8 mouse cellular contexts compared by ENCODE assay signal in the genomic region with DNA sequence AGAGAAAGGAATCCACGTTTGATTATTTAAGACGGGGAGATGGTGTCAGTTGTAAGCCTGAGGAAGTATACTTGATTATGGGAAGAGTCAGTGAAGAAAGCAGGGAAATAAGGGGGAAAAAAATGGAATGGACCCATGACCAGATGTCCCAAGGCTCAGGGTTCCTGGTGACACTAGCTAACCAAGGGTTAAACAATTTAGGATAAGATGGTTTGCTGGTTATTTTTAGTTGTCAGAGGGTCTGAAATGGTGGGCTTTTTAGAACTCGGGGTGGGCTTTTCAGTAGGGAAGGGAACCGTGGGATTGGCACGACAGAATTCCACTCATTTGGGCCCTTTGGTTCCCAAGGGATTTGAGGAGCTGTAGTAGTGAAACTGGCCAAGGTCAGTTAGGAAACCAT. TPM values are rescaled to one million over a fixed set of nuclear protein-coding genes. Genes with fewer than 3 reads are reported as not detected.
DNase-seq lines count a peak whose midpoint lies in the region; ATAC-seq and TF ChIP-seq lines count a peak whose summit lies in the region.

No protein-coding gene starts in this region.

- WGBS in forebrain, embryonic 16.5 days: 1% methylated on average over 5 of the region's 5 CpGs
- WGBS in liver, embryonic 15.5 days (ENCODE audit: insufficient replicate concordance): 4% methylated on average over 5 of the region's 5 CpGs

- peak overlapping the region; percentile 54 for H3K4me2 ChIP-seq in forebrain, embryonic 16.5 days (ENCODE audit: low read length)
- peak overlapping the region; percentile 97 for H3K4me2 ChIP-seq in liver, embryonic 15.5 days

- no peak for TF ChIP-seq POLR2A in ES-Bruce4 (IDR thresholded peaks at IDR 0.05; ENCODE audit: insufficient read depth, low read length)

- H3K4me3 ChIP-seq in ES-Bruce4 (ENCODE audit: low read depth, low read length): peak overlapping the region; percentile 97
- peak overlapping the region; percentile 100 for H3K4me3 ChIP-seq in forebrain, embryonic 16.5 days (replicated peaks; ENCODE audit: low read length)
- peak overlapping the region; percentile 90 for H3K4me3 ChIP-seq in liver, embryonic 15.5 days (replicated peaks)

- no peak overlapping the region for H3K27ac ChIP-seq in ES-Bruce4 (ENCODE audit: insufficient read depth, low read length)
- no peak overlapping the region for H3K27ac ChIP-seq in forebrain, embryonic 16.5 days (ENCODE audit: low read length)
- H3K27ac ChIP-seq in liver, embryonic 15.5 days (replicated peaks): peak overlapping the region; percentile 83

- peaks cover 4% of the 10 kb centered on the region for H3K4me1 ChIP-seq in ES-Bruce4 (ENCODE audit: control insufficient read depth, insufficient read depth, low read length)
- H3K4me1 ChIP-seq in forebrain, embryonic 16.5 days (replicated peaks; ENCODE audit: control insufficient read depth, insufficient read depth, low read length): peaks cover 40% of the 10 kb centered on the region
- peaks cover 84% of the 10 kb centered on the region for H3K4me1 ChIP-seq in liver, embryonic 15.5 days (replicated peaks)

- no peaks in the 10 kb centered on the region for H3K27me3 ChIP-seq in ES-Bruce4 (ENCODE audit: control insufficient read depth, insufficient read depth, low read length, poor library complexity, severe bottlenecking)
- H3K27me3 ChIP-seq in forebrain, embryonic 16.5 days (replicated peaks; ENCODE audit: control insufficient read depth, insufficient read depth, low read length): no peaks in the 10 kb centered on the region
- H3K27me3 ChIP-seq in liver, embryonic 15.5 days: no peaks in the 10 kb centered on the region

- no peak for TF ChIP-seq CTCF in ES-Bruce4 (IDR thresholded peaks at IDR 0.05; ENCODE audit: low read depth, low read length)

- intact Hi-C loops in heart, postnatal 14 days (cut with DNase I): loop anchor here (2.0 kb wide), 1 partner anchor 177 kb away; no protein-coding TSS in a partner anchor

- ATAC-seq in forebrain, embryonic 16.5 days: no peak
- no peak for ATAC-seq in liver, embryonic 15.5 days (ENCODE audit: insufficient read depth)
- no peak for ATAC-seq in inflammation-experienced regulatory T-cells, adult 6 months

- TF ChIP-seq EP300 in ES-Bruce4 (IDR thresholded peaks at IDR 0.05; ENCODE audit: insufficient read depth, low read depth, low read length): no peak

- peak overlapping the region; percentile 97 for H3K9ac ChIP-seq in ES-Bruce4 (ENCODE audit: low read depth, poor library complexity, severe bottlenecking)
- peak overlapping the region; percentile 97 for H3K9ac ChIP-seq in forebrain, embryonic 16.5 days (replicated peaks; ENCODE audit: low read depth, low read length)
- peak overlapping the region; percentile 85 for H3K9ac ChIP-seq in liver, embryonic 15.5 days

- H3K36me3 ChIP-seq in ES-Bruce4 (ENCODE audit: control insufficient read depth, insufficient read depth, low read length, poor library complexity, severe bottlenecking): no peaks in the 10 kb centered on the region
- no peaks in the 10 kb centered on the region for H3K36me3 ChIP-seq in forebrain, embryonic 16.5 days (ENCODE audit: control insufficient read depth, insufficient read depth)
- 0 out of 2 replicates have a peak, but pooled peaks cover 2% of the 10 kb centered on the region for H3K36me3 ChIP-seq in liver, embryonic 15.5 days (replicated peaks)

- no peaks in the 10 kb centered on the region for H3K9me3 ChIP-seq in ES-Bruce4 (replicated peaks; ENCODE audit: control insufficient read depth, insufficient read depth, low read length, poor library complexity, severe bottlenecking)
- H3K9me3 ChIP-seq in forebrain, embryonic 16.5 days (ENCODE audit: control insufficient read depth, low read length): no peaks in the 10 kb centered on the region
- no peaks in the 10 kb centered on the region for H3K9me3 ChIP-seq in liver, embryonic 15.5 days (replicated peaks)

- DNase-seq in heart, adult 11 months: peak; percentile 91
- DNase-seq in heart, postnatal 14 days: no peak
- no peak for DNase-seq in thymus, postnatal 0 days (ENCODE audit: low spot score)
- no peak for DNase-seq in gastrocnemius, adult 8-10 months (ENCODE audit: low spot score in 2 of 2)

RNA-seq across cellular contexts. Expression of gene Sik3, which starts 1.0 kb away (rescaled TPM):
- 10 to 100 TPM; 56.3 to 63.1 TPM for total RNA-seq in heart, postnatal 14 days (2021)
- 23.2 and 28.1 TPM in 2 replicates for polyA plus RNA-seq in ES-Bruce4 (2011; ENCODE audit: insufficient read depth, insufficient read length, low read depth, missing spikeins)
- 4.9 and 5.3 TPM in 2 replicates for polyA plus RNA-seq in forebrain, embryonic 16.5 days (2015; fragmentation: Nextera tagmentation; extraction: Ambion mirVana)
- polyA plus RNA-seq in liver, embryonic 15.5 days (2015; fragmentation: Nextera tagmentation; extraction: Ambion mirVana): 3.2 and 3.4 TPM in 2 replicates
- 10 to 100 TPM; 11.0 to 13.9 (median 11.5) TPM for polyA plus RNA-seq in inflammation-experienced regulatory T-cells, adult 6 months (2017; shearing (Covaris generic))
- 6.3 and 9.4 TPM in 2 replicates for polyA plus RNA-seq in thymus, postnatal 0 days (2015; fragmentation: Nextera tagmentation; extraction: Ambion mirVana)
- 10 to 100 TPM; 36.6 to 42.4 (median 39.7) TPM for total RNA-seq in gastrocnemius, adult 8-10 months (2022)

RNA-seq across cellular contexts. Expression of gene Pafah1b2, which starts 1.1 kb away (rescaled TPM):
- total RNA-seq in heart, postnatal 14 days (2021): 10 to 100 TPM; 67.7 to 67.8 TPM
- polyA plus RNA-seq in ES-Bruce4 (2011; ENCODE audit: insufficient read depth, insufficient read length, low read depth, missing spikeins): 76.6 and 77.0 TPM in 2 replicates
- polyA plus RNA-seq in forebrain, embryonic 16.5 days (2015; fragmentation: Nextera tagmentation; extraction: Ambion mirVana): 291 and 321 TPM in 2 replicates
- 61.2 and 65.7 TPM in 2 replicates for polyA plus RNA-seq in liver, embryonic 15.5 days (2015; fragmentation: Nextera tagmentation; extraction: Ambion mirVana)
- 10 to 100 TPM; 58.6 to 75.2 (median 67.0) TPM for polyA plus RNA-seq in inflammation-experienced regulatory T-cells, adult 6 months (2017; shearing (Covaris generic))
- 110 TPM in 2 replicates for polyA plus RNA-seq in thymus, postnatal 0 days (2015; fragmentation: Nextera tagmentation; extraction: Ambion mirVana)
- total RNA-seq in gastrocnemius, adult 8-10 months (2022): 10 to 100 TPM; 19.1 to 25.8 (median 23.2) TPM

RNA-seq across cellular contexts. Expression of gene Sidt2, which starts 58.6 kb away (rescaled TPM):
- 10 to 100 TPM; 71.9 to 80.7 TPM for total RNA-seq in heart, postnatal 14 days (2021)
- polyA plus RNA-seq in ES-Bruce4 (2011; ENCODE audit: insufficient read depth, insufficient read length, low read depth, missing spikeins): 89.9 and 93.6 TPM in 2 replicates
- polyA plus RNA-seq in forebrain, embryonic 16.5 days (2015; fragmentation: Nextera tagmentation; extraction: Ambion mirVana): 39.6 and 42.7 TPM in 2 replicates
- 16.5 and 21.4 TPM in 2 replicates for polyA plus RNA-seq in liver, embryonic 15.5 days (2015; fragmentation: Nextera tagmentation; extraction: Ambion mirVana)
- polyA plus RNA-seq in inflammation-experienced regulatory T-cells, adult 6 months (2017; shearing (Covaris generic)): 10 to 100 TPM; 27.0 to 48.9 (median 35.8) TPM
- polyA plus RNA-seq in thymus, postnatal 0 days (2015; fragmentation: Nextera tagmentation; extraction: Ambion mirVana): 58.0 and 64.2 TPM in 2 replicates
- 10 to 100 TPM; 64.4 to 70.3 (median 67.4) TPM for total RNA-seq in gastrocnemius, adult 8-10 months (2022)
